Mouse (Mus musculus): ENCODE results near the gene Rad51d. TPM values are rescaled to one million over a fixed set of nuclear protein-coding genes. Genes with fewer than 3 reads are reported as not detected.

Gene Rad51d
- polyA plus RNA-seq, 1 experiment from 2014 or later = 14.2 TPM

GRCm38 (mm10) chr11:82865957-82866356 is 24.5 kb downstream of the Rad51d start:
- no peaks in the 10 kb centered on the region for H3K9me3 ChIP-seq
- WGBS = 90% methylated on average over 10 of the region's 10 CpGs
- no peak overlapping the region for H3K4me3 ChIP-seq (replicated peaks)
- ATAC-seq (ENCODE audit: low FRiP score) = no peak
- H3K27me3 ChIP-seq = no peaks in the 10 kb centered on the region
- no peak overlapping the region for H3K9ac ChIP-seq
- H3K36me3 ChIP-seq (replicated peaks) = no peaks in the 10 kb centered on the region
- no peak overlapping the region for H3K27ac ChIP-seq
- H3K4me2 ChIP-seq = no peak overlapping the region
- peaks cover 40% of the 10 kb centered on the region for H3K4me1 ChIP-seq

GRCm38 (mm10) chr11:82863488-82863931 is 26.9 kb downstream of the Rad51d start:
- 12% methylated on average over 4 of the region's 4 CpGs for WGBS
- no peaks in the 10 kb centered on the region for H3K27me3 ChIP-seq
- H3K36me3 ChIP-seq (replicated peaks) = no peaks in the 10 kb centered on the region
- peak; percentile 83; the same call in 1 of the 2 replicates for ATAC-seq (ENCODE audit: low FRiP score)
- H3K27ac ChIP-seq = peak overlapping the region; percentile 71
- no peak overlapping the region for H3K4me3 ChIP-seq (replicated peaks)
- H3K9me3 ChIP-seq = no peaks in the 10 kb centered on the region
- H3K4me2 ChIP-seq = no peak overlapping the region
- H3K9ac ChIP-seq = no peak overlapping the region
- peaks cover 34% of the 10 kb centered on the region for H3K4me1 ChIP-seq

- Histone ChIP-seq H3K36me3 (replicated peaks) (no peaks in the 10 kb centered on the region), H3K4me2 (0 out of 2 replicates have a peak overlapping the region, but pooled peaks have one; percentile 6), H3K4me1 (peaks cover 34% of the 10 kb centered on the region), H3K27ac (peak overlapping the region; percentile 76), H3K9me3 (no peaks in the 10 kb centered on the region), H3K9ac (no peak overlapping the region), H3K27me3 (no peaks in the 10 kb centered on the region), H3K4me3 (replicated peaks) (no peak overlapping the region)
- peak; percentile 36; the same call in 1 of the 2 replicates for ATAC-seq (ENCODE audit: low FRiP score)
- 16% methylated on average over 2 of the region's 2 CpGs for WGBS
Measured at GRCm38 (mm10) chr11:82863059-82863458, 27.4 kb downstream of the Rad51d start.

- no peaks in the 10 kb centered on the region for H3K27me3 ChIP-seq
- peak overlapping the region; percentile 76 for H3K27ac ChIP-seq
- ATAC-seq (ENCODE audit: low FRiP score) = 0 out of 2 replicates have a peak, but pooled peaks have one; percentile 3
- H3K36me3 ChIP-seq (replicated peaks) = no peaks in the 10 kb centered on the region
- H3K4me2 ChIP-seq = 0 out of 2 replicates have a peak overlapping the region, but pooled peaks have one; percentile 6
- WGBS = 30% methylated on average over 9 of the region's 9 CpGs
- H3K4me3 ChIP-seq (replicated peaks) = no peak overlapping the region
- H3K9ac ChIP-seq = no peak overlapping the region
- peaks cover 34% of the 10 kb centered on the region for H3K4me1 ChIP-seq
- no peaks in the 10 kb centered on the region for H3K9me3 ChIP-seq
Measured at GRCm38 (mm10) chr11:82862638-82863037, 27.8 kb downstream of the Rad51d start.

GRCm38 (mm10) chr11:82861558-82861957 is 28.9 kb downstream of the Rad51d start:
- no peak overlapping the region for H3K4me2 ChIP-seq
- H3K9ac ChIP-seq = no peak overlapping the region
- no peaks in the 10 kb centered on the region for H3K27me3 ChIP-seq
- no peaks in the 10 kb centered on the region for H3K9me3 ChIP-seq
- no peaks in the 10 kb centered on the region for H3K36me3 ChIP-seq (replicated peaks)
- ATAC-seq (ENCODE audit: low FRiP score) = no peak
- peak overlapping the region; percentile 1; the same call in 1 of the 2 replicates for H3K27ac ChIP-seq
- 66% methylated on average over 8 of the region's 8 CpGs for WGBS
- no peak overlapping the region for H3K4me3 ChIP-seq (replicated peaks)
- H3K4me1 ChIP-seq = peaks cover 30% of the 10 kb centered on the region

GRCm38 (mm10) chr11:82860759-82861158 is 29.7 kb downstream of the Rad51d start:
- 93% methylated on average over 6 of the region's 6 CpGs for WGBS
- ATAC-seq (ENCODE audit: low FRiP score) = no peak
- H3K27me3 ChIP-seq = no peaks in the 10 kb centered on the region
- H3K27ac ChIP-seq = no peak overlapping the region
- H3K4me1 ChIP-seq = peaks cover 33% of the 10 kb centered on the region
- no peak overlapping the region for H3K9ac ChIP-seq
- no peaks in the 10 kb centered on the region for H3K36me3 ChIP-seq (replicated peaks)
- no peaks in the 10 kb centered on the region for H3K9me3 ChIP-seq
- no peak overlapping the region for H3K4me2 ChIP-seq
- no peak overlapping the region for H3K4me3 ChIP-seq (replicated peaks)

- Histone ChIP-seq H3K4me3 (replicated peaks) (no peak overlapping the region), H3K36me3 (replicated peaks) (no peaks in the 10 kb centered on the region), H3K4me1 (peaks cover 22% of the 10 kb centered on the region), H3K27ac (no peak overlapping the region), H3K9ac (no peak overlapping the region), H3K4me2 (no peak overlapping the region), H3K9me3 (no peaks in the 10 kb centered on the region), H3K27me3 (no peaks in the 10 kb centered on the region)
- ATAC-seq (ENCODE audit: low FRiP score) = no peak
- WGBS = 81% methylated on average over 13 of the region's 13 CpGs
Measured at GRCm38 (mm10) chr11:82857307-82857848, 33.0 kb downstream of the Rad51d start.

- H3K36me3 ChIP-seq (replicated peaks) = no peaks in the 10 kb centered on the region
- no peak overlapping the region for H3K9ac ChIP-seq
- peaks cover 20% of the 10 kb centered on the region; the same call in 1 of the 2 replicates for H3K4me1 ChIP-seq
- ATAC-seq (ENCODE audit: low FRiP score) = 0 out of 2 replicates have a peak, but pooled peaks have one; percentile 63
- no peak overlapping the region for H3K4me3 ChIP-seq (replicated peaks)
- no peaks in the 10 kb centered on the region for H3K27me3 ChIP-seq
- H3K27ac ChIP-seq = peak overlapping the region; percentile 68; the same call in 1 of the 2 replicates
- no peak overlapping the region for H3K4me2 ChIP-seq
- no peaks in the 10 kb centered on the region for H3K9me3 ChIP-seq
- 41% methylated on average over 10 of the region's 10 CpGs for WGBS
Measured at GRCm38 (mm10) chr11:82856032-82856431, 34.4 kb downstream of the Rad51d start.

- no peak overlapping the region for H3K4me3 ChIP-seq (replicated peaks)
- peaks cover 26% of the 10 kb centered on the region for H3K4me1 ChIP-seq
- H3K4me2 ChIP-seq = no peak overlapping the region
- no peaks in the 10 kb centered on the region for H3K27me3 ChIP-seq
- H3K36me3 ChIP-seq (replicated peaks) = no peaks in the 10 kb centered on the region
- ATAC-seq (ENCODE audit: low FRiP score) = no peak
- 76% methylated on average over 9 of the region's 9 CpGs for WGBS
- H3K27ac ChIP-seq = no peak overlapping the region
- no peak overlapping the region for H3K9ac ChIP-seq
- no peaks in the 10 kb centered on the region for H3K9me3 ChIP-seq
Measured at GRCm38 (mm10) chr11:82855327-82855973, 35.0 kb downstream of the Rad51d start.

- Histone ChIP-seq H3K9me3 (no peaks in the 10 kb centered on the region), H3K4me3 (replicated peaks) (no peak overlapping the region), H3K9ac (no peak overlapping the region), H3K4me2 (no peak overlapping the region), H3K4me1 (peaks cover 33% of the 10 kb centered on the region), H3K27ac (no peak overlapping the region), H3K27me3 (no peaks in the 10 kb centered on the region), H3K36me3 (replicated peaks) (no peaks in the 10 kb centered on the region)
- WGBS = 85% methylated on average over 6 of the region's 6 CpGs
- no peak for ATAC-seq (ENCODE audit: low FRiP score)
Measured at GRCm38 (mm10) chr11:82854111-82854510, 36.3 kb downstream of the Rad51d start.

- no peaks in the 10 kb centered on the region for H3K9me3 ChIP-seq
- no peak overlapping the region for H3K9ac ChIP-seq
- H3K4me3 ChIP-seq (replicated peaks) = no peak overlapping the region
- ATAC-seq (ENCODE audit: low FRiP score) = no peak
- no peak overlapping the region for H3K27ac ChIP-seq
- H3K4me1 ChIP-seq = peaks cover 33% of the 10 kb centered on the region
- H3K4me2 ChIP-seq = no peak overlapping the region
- H3K36me3 ChIP-seq (replicated peaks) = no peaks in the 10 kb centered on the region
- no peaks in the 10 kb centered on the region for H3K27me3 ChIP-seq
- 91% methylated on average over 7 of the region's 7 CpGs for WGBS
Measured at GRCm38 (mm10) chr11:82852958-82853357, 37.5 kb downstream of the Rad51d start.

GRCm38 (mm10) chr11:82852540-82852939 is 37.9 kb downstream of the Rad51d start:
- no peaks in the 10 kb centered on the region for H3K36me3 ChIP-seq (replicated peaks)

GRCm38 (mm10) chr11:82852115-82852514 is 38.3 kb downstream of the Rad51d start:
- H3K4me2 ChIP-seq = no peak overlapping the region
- no peaks in the 10 kb centered on the region for H3K9me3 ChIP-seq
- WGBS = 92% methylated on average over 11 of the region's 11 CpGs
- no peak overlapping the region for H3K4me3 ChIP-seq (replicated peaks)
- no peak overlapping the region for H3K27ac ChIP-seq
- no peak overlapping the region for H3K9ac ChIP-seq
- no peaks in the 10 kb centered on the region for H3K27me3 ChIP-seq
- ATAC-seq (ENCODE audit: low FRiP score) = no peak
- H3K36me3 ChIP-seq (replicated peaks) = no peaks in the 10 kb centered on the region
- H3K4me1 ChIP-seq = peaks cover 41% of the 10 kb centered on the region

More at GRCm38 (mm10) chr11:82852540-82852939, 37.9 kb downstream of the Rad51d start:
- H3K4me1 ChIP-seq = peaks cover 37% of the 10 kb centered on the region
- no peaks in the 10 kb centered on the region for H3K9me3 ChIP-seq
- 88% methylated on average over 10 of the region's 10 CpGs for WGBS
- no peak overlapping the region for H3K27ac ChIP-seq
- no peak overlapping the region for H3K4me2 ChIP-seq
- H3K4me3 ChIP-seq (replicated peaks) = no peak overlapping the region
- no peak overlapping the region for H3K9ac ChIP-seq
- no peaks in the 10 kb centered on the region for H3K27me3 ChIP-seq
- no peak for ATAC-seq (ENCODE audit: low FRiP score)

All from forebrain, embryonic 12.5 days (tissue).